Mouse (Mus musculus) intestine, embryonic 14.5 days (tissue): ENCODE measurements around the gene Rapgef3. TPM values are rescaled to one million over a fixed set of nuclear protein-coding genes. Genes with fewer than 3 reads are reported as not detected.

Experiments
- ATAC-seq: fragments of 200-750 bp; cut with Nextera tagmentation; replicated peaks from 2 replicates; pipeline ENCODE4 v1.8.0; 2017; ENCODE audit warnings: low read depth, moderate number of reproducible peaks, moderate TSS enrichment, moderate library complexity; ENCODE audit not compliant: low FRiP score, low TSS enrichment
- DNase-seq: peaks from one replicate; pipeline ENCODE4 v3.0.0-alpha.2; 2018; ENCODE audit warnings: low spot score
- H3K27ac ChIP-seq: fragments of 300-500 bp; sonication (generic); 2 replicates; pipeline ENCODE4 v1.5.1; 2014; ENCODE audit warnings: low read depth, mild to moderate bottlenecking, control low read depth
- H3K27me3 ChIP-seq: fragments of 300-500 bp; sonication (generic); replicated peaks from 2 replicates; pipeline ENCODE4 v1.6.1; 2014; ENCODE audit warnings: low read length, control low read depth; ENCODE audit not compliant: control insufficient read depth, insufficient read depth
- H3K36me3 ChIP-seq: fragments of 300-500 bp; sonication (generic); 2 replicates; pipeline ENCODE4 v1.6.1; 2014; ENCODE audit warnings: low read length, control low read depth; ENCODE audit not compliant: control insufficient read depth, insufficient read depth
- H3K4me1 ChIP-seq: fragments of 300-500 bp; sonication (generic); replicated peaks from 2 replicates; pipeline ENCODE4 v1.6.1; 2014; ENCODE audit warnings: low read length, control low read depth, mixed read lengths; ENCODE audit not compliant: control insufficient read depth, insufficient read depth
- H3K4me2 ChIP-seq: fragments of 300-500 bp; sonication (generic); 2 replicates; pipeline ENCODE4 v1.6.1; 2014; ENCODE audit warnings: low read length
- H3K4me3 ChIP-seq: fragments of 300-500 bp; sonication (generic); 2 replicates; pipeline ENCODE4 v1.5.1; 2014; ENCODE audit warnings: low read depth, low read length, control low read depth, mixed read lengths
- H3K9ac ChIP-seq: fragments of 300-500 bp; sonication (generic); 2 replicates; pipeline ENCODE4 v1.6.1; 2014; ENCODE audit warnings: mild to moderate bottlenecking, low read length
- H3K9me3 ChIP-seq: fragments of 300-500 bp; sonication (generic); 2 replicates; pipeline ENCODE4 v1.6.1; 2016; ENCODE audit warnings: low read length, control low read depth; ENCODE audit not compliant: control insufficient read depth
- WGBS: fragments of 180-500 bp; shearing (Covaris S2); extraction: QIAGEN DNeasy Blood & Tissue Kit; methylation state at CpG from one replicate; pipeline ENCODE4 v1.1.7; 2014; 5-methylcytosine and 5-hydroxymethylcytosine counted together
- polyA plus RNA-seq: library from polyadenylated mRNA; unstranded; fragments of >200 nt; fragmentation: Nextera tagmentation; extraction: Ambion mirVana; gene quantifications from 2 replicates; pipeline ENCODE4 v1.2.1, GENCODE M21; 2014

Rapgef3 gene
- polyA plus RNA-seq, 1 experiment from 2014 or later = 8.7 TPM

GRCm38 (mm10) chr15:97712546-97712945 lies 55.2 kb downstream of the Rapgef3 start:
- no peak overlapping the region for H3K9ac ChIP-seq
- H3K9me3 ChIP-seq = no peaks in the 10 kb centered on the region
- H3K36me3 ChIP-seq = no peaks in the 10 kb centered on the region
- H3K27ac ChIP-seq = no peak overlapping the region
- H3K4me1 ChIP-seq = no peaks in the 10 kb centered on the region
- ATAC-seq = no peak
- no peak overlapping the region for H3K4me3 ChIP-seq
- 70% methylated on average over 6 of the region's 6 CpGs for WGBS
- no peak for DNase-seq
- H3K4me2 ChIP-seq = no peak overlapping the region
- H3K27me3 ChIP-seq = no peaks in the 10 kb centered on the region

- DNase-seq (no peak), ATAC-seq (no peak)
- H3K4me1 ChIP-seq = 0 out of 2 replicates have a peak, but pooled peaks cover 5% of the 10 kb centered on the region
- no peaks in the 10 kb centered on the region for H3K36me3 ChIP-seq
- H3K27me3 ChIP-seq = no peaks in the 10 kb centered on the region
- no peak overlapping the region for H3K27ac ChIP-seq
- no peak overlapping the region for H3K4me3 ChIP-seq
- 55% methylated on average over 6 of the region's 6 CpGs for WGBS
- H3K9me3 ChIP-seq = no peaks in the 10 kb centered on the region
- no peak overlapping the region for H3K4me2 ChIP-seq
- no peak overlapping the region for H3K9ac ChIP-seq
Observed at GRCm38 (mm10) chr15:97710906-97711305, 56.9 kb downstream of the Rapgef3 start.

GRCm38 (mm10) chr15:97705211-97706050 lies 62.3 kb downstream of the Rapgef3 start, which contains the start of gene Rpap3:
TSS of gene Rpap3 (minus strand) at chr15:97705825.
- Histone ChIP-seq H3K27ac (0 out of 2 replicates have a peak within 1 kb of the TSS, but pooled peaks have one; percentile 16), H3K4me1 (peaks cover 13% of the 10 kb centered on the region; the same call in 1 of the 2 replicates), H3K9ac (peak within 1 kb of the TSS; percentile 87), H3K36me3 (peaks cover 25% of the 10 kb centered on the region), H3K9me3 (no peaks in the 10 kb centered on the region), H3K4me3 (peak within 1 kb of the TSS; percentile 86), H3K27me3 (no peaks in the 10 kb centered on the region), H3K4me2 (peak within 1 kb of the TSS; percentile 75)
- DNase-seq = peak; percentile 92
- ATAC-seq = peak; percentile 84
- under 1% methylated on average over 70 of the region's 71 CpGs for WGBS

GRCm38 (mm10) chr15:97696616-97697015 lies 71.2 kb downstream of the Rapgef3 start:
- Histone ChIP-seq H3K9ac (no peak overlapping the region), H3K27ac (no peak overlapping the region), H3K27me3 (no peaks in the 10 kb centered on the region), H3K4me3 (no peak overlapping the region), H3K4me2 (no peak overlapping the region), H3K36me3 (peaks cover 90% of the 10 kb centered on the region), H3K9me3 (no peaks in the 10 kb centered on the region), H3K4me1 (no peaks in the 10 kb centered on the region)
- no peak for ATAC-seq
- 88% methylated on average over 10 of the region's 10 CpGs for WGBS
- DNase-seq = no peak

Other genes starting within 250 kb of the Rapgef3 start
- gene Rpap3, start 62.1 kb downstream of the Rapgef3 start, polyA plus RNA-seq = 34.1 and 36.4 TPM in 2 replicates
- gene Endou, start 36.6 kb downstream of the Rapgef3 start, polyA plus RNA-seq = not detected in 2 replicates
- gene Slc48a1, start 10.5 kb upstream of the Rapgef3 start, polyA plus RNA-seq = 22.5 and 26.7 TPM in 2 replicates
- gene Hdac7, start 76.5 kb upstream of the Rapgef3 start, polyA plus RNA-seq = 28.3 and 30.2 TPM in 2 replicates
- gene Vdr, start 142.7 kb upstream of the Rapgef3 start, polyA plus RNA-seq = 0.66 and 0.80 TPM in 2 replicates
- gene Tmem106c, start 196.2 kb upstream of the Rapgef3 start, polyA plus RNA-seq = 39.0 and 43.4 TPM in 2 replicates
- 2.3 and 4.5 TPM in 2 replicates for gene Col2a1, start 236.7 kb upstream of the Rapgef3 start, polyA plus RNA-seq